Mouse (Mus musculus): ENCODE measurements at regions not wholly inside any gene's neighbourhood (a gene's known extent, or its start where the extent isn't known, plus 50 kb on each side); places are given as distances from the start of the nearest gene placed in this dataset.

DNA sequence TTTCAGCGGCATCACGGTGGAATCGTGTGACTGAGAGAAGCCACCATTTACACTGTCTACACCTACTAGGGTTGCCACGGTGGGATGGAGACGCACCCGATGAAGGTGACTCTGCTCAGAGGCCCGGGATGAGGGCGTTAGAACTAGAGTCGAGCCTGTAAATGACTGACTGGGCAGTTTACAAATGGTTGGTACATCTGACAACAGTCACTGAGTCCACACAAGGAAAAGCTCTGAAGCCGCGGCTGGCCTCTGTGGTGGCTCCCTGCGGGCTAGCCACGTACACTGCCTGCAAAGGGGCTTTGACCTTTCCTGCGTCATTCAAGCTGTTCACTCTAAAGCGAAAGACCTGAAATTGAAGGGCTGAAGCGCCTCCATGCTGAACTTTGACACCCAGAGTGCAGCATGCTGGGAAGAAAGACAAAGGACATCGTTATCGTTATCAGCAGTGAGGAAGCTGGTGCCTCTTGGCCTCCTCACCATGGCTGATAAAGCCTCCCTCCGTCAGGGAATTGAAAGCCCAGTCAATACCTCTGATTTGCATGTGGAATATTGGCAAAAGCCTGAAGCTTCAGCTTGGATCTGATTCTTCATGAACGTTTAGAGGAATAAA, 462.1 kb upstream of the Arglu1 start:
- no peak for DNase-seq (ENCODE audit: low read depth, low spot score)

- no peak for DNase-seq (ENCODE audit: low read depth, low spot score)
Observed at GRCm38 (mm10) chr8:9144362-9144761, 454.0 kb upstream of the Arglu1 start.

GRCm38 (mm10) chr8:9139781-9140180, 449.5 kb upstream of the Arglu1 start:
- DNase-seq (ENCODE audit: low read depth, low spot score), result no peak

DNA sequence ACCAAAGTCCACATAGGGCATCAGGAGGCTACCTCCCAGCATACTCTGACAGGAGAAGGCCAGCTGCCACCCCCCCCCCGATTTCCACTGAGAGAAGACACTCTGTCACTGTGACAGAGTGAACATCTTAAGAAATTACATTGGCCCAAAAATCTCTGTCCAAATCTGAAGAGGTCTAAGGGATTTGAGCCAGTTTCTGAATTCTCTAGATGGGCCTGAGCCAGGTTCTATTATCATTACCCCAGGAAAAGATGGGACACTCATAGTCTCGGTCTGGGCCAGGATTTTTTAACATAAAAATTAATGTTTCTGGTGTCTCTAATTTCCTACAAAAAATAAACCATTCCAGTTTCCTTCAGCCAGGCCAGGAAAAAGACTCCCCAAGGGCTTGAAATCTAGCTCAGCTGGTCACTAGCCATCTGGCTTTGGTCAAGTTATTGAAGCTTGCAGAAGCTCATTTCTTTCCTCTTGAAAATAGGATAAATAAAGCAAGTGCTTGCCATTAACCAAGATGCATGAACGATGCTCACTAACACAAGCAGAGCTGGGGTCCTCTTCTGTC, 448.8 kb upstream of the Arglu1 start:
- DNase-seq (ENCODE audit: low read depth, low spot score), result peak; percentile 47

DNA sequence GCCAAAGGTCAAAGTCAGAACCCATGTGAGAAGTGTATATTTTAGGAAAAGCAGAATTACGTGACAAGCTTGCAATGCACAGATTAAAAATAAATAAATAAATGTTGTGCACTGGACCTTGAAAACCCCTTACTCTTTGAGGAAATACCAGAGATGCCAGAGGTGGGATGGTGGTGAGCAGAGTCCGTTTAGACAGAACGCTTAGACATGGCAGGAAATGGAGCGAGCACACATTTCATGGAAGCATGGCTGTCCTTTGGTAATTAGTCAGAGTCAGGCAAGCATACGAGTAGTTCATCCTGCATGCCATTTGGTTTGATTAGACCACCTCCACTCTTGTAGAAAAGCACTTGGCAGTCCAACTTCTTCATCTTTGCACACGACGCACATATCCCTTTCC, 443.4 kb upstream of the Arglu1 start:
- DNase-seq (ENCODE audit: low read depth, low spot score), result no peak

- DNase-seq (ENCODE audit: low read depth, low spot score), result peak; percentile 38
Observed at GRCm38 (mm10) chr8:9132612-9133218, 442.4 kb upstream of the Arglu1 start.

GRCm38 (mm10) chr8:9131249-9131648, 440.9 kb upstream of the Arglu1 start:
- DNase-seq (ENCODE audit: low read depth, low spot score), result no peak

GRCm38 (mm10) chr8:9124503-9124902, 434.2 kb upstream of the Arglu1 start:
- DNase-seq (ENCODE audit: low read depth, low spot score), result peak; percentile 16

DNA sequence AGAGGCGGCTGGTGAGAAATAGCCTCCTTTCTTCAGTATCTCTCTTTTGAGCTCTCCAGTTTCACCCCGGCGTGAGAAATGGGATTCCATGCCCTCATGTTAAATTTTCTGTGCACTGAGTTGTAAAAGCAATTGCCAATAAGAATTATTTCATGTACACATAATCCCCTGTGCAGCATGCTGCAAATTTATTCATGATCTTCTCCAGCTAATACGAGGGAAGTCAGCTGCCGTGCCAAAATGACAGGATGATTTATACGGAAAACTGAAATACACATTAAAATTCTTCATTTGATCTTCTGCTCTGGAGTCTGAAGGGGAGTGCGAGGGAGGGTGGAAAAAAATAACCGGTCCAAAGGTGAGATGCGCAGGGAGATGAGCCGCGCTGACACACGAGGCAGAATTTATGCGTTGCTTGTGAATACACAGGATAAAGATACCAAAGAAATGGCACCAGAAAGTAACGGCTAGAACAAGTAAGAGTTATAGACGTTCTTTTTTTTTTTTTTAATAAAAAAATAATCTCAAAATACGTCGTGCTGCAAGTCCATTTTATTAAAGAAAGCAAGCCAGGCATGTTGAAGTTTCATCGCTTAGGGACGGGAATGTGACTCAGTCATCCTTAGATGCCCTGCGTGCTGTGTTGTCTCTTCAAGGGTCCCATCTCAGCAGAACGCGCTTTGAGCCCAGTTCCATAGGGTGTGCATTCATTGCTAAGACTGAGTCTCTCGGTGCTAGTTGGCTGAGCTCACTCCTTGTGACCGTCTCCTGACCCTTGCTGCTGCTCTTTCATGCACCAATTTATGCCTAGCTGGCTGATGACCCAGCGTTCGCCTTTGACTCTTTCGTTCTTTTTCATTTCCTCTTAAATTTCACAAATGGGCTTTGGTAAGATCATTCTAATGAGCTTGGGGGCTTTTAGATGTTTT, 427.8 kb upstream of the Arglu1 start:
- DNase-seq (ENCODE audit: low read depth, low spot score), result peak; percentile 16

- no peak for DNase-seq (ENCODE audit: low read depth, low spot score)
Observed at GRCm38 (mm10) chr8:9095980-9096379, 405.7 kb upstream of the Arglu1 start.

DNA sequence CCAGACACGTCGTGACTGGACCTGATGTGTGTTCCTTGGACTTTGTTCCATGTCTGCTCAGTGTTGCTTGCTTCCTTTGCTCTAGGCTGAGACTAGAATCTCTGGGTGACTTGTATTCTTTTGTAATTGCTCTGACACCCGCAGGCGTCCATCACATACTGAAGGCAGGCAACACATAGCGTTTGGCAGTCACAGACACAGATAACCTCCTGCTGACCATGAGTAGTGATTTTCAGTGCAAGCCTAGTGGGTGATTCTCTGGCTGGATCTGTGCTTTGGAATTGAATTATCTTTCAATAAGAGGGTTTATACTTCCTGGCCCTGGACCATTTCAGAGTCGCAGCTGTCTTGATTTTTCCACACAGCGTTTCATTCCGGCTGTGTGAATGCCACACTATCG, 403.7 kb upstream of the Arglu1 start:
- no peak for DNase-seq (ENCODE audit: low read depth, low spot score)

GRCm38 (mm10) chr8:9093356-9093755, 403.0 kb upstream of the Arglu1 start:
- no peak for DNase-seq (ENCODE audit: low read depth, low spot score)

- no peak for DNase-seq (ENCODE audit: low read depth, low spot score)
Observed at GRCm38 (mm10) chr8:9072724-9073123, 382.4 kb upstream of the Arglu1 start.

- no peak for DNase-seq (ENCODE audit: low read depth, low spot score)
Observed at GRCm38 (mm10) chr8:9072286-9072685, 382.0 kb upstream of the Arglu1 start.

DNA sequence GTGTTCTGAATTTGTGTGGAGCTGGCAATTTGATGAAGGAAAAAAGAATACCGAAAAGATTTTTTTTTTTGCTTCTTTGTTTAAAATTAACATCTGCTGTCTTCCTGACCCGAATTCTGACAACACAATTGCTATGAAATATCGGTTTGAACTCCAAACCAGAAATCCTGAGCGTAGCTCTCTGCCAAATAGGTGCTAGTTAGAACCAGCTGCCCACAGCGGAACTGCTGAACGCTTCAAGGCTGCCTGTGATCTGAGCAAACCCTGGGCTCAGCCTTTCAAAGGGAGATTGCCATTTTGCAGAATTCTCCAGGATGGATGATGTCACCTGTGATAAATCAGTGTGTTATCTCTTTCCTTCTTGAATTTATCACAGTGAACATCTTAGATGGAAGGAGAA, 380.6 kb upstream of the Arglu1 start:
- DNase-seq (ENCODE audit: low read depth, low spot score), result peak; percentile 15

DNA sequence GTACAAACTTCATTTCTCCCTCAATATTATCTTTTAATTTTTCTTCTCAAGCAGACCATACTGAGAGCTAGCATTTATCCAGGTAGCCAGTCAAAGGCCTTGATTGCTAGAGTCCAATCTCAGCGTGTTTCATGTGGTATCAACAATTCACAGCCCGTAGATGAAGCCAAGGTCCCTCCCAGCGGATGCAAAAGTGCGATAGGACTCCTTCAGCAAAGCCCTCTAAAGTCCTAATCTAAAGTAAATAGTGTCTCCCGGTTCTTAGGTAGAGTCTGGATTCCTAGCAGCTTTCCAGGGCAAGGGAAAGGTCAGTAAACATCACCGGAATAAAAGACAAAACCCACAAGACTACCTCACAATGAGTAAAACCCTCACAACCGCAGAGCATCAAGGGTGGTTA, 379.5 kb upstream of the Arglu1 start:
- no peak for DNase-seq (ENCODE audit: low read depth, low spot score)

DNA sequence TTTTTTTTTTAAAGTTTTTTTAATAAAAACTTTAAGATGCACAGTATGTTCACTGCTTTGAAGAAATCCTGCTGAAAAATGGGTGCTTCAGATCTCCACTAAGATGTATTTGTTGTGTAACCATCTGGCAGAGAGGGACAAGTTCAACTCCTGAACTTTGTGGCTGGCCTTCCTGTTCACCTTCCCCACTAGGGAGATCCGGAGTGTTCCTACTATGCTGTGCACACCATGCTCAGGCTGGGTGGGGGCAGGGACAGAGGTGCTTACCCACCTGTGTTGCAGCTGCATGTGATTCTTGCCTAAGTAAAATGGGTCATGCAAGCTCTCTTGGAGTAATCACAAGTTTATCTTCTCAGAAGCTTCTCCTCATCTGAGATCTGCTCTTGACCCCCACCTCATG, 377.4 kb upstream of the Arglu1 start:
- no peak for DNase-seq (ENCODE audit: low read depth, low spot score)

DNA sequence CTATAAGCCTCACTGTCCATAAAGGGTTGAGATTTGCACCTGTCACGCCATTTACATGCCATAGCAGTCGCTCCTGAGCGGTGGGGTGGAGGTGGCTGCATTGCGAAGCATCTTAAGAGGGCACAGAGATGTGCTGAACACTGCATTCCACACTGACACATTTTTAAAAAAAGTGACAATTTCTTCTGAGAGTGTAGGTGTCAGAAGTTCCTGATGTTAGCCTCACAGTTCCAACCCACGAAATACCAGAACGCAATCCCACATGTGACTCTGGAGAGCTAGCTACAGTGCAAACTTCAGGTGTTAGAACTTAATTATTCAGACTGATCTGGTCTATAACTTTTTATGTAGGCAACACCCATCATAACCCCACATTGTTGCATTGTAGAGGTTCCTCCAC, 369.8 kb upstream of the Arglu1 start:
- peak; percentile 64 for DNase-seq (ENCODE audit: low read depth, low spot score)

DNA sequence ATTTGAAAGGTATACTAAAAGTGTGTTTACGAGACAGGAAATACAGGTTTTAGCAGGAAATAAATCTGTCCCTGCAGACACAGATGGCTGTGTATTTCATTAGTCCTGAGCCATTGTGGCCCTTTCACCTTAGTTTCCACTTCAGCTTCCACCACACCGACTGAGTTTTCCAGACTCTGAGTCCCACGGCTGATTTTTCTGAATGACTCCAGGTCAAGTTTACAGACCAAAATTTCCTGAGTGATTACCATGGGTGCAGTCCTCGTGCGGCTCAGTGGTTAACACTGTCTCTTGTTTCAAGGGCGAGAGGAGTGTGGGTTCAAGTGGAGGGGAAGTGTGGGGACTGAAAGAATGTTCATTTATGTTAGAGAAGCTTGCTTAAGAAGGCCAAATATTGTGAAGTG, 365.1 kb upstream of the Arglu1 start:
- DNase-seq (ENCODE audit: low read depth, low spot score), result no peak

DNA sequence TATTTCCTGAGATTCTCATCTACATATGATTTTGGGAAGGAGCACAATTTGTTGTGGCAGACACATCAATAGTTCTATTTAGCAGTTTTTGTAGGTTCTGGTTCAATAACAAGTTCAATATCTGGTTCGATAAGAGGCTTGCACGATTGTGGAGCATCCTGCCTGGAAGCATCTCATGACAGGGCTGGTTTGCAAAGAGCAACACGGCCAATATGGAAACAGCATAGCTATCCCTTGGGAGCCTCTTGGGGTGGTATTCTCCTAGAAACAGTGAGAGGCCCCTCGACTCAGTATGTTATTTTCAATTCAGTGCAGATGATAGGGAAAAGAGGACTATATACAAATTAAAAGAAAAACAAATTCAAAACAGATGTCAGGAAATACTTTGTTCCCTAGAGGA, 364.5 kb upstream of the Arglu1 start:
- no peak for DNase-seq (ENCODE audit: low read depth, low spot score)

GRCm38 (mm10) chr8:9051699-9052098, 361.4 kb upstream of the Arglu1 start:
- DNase-seq (ENCODE audit: low read depth, low spot score), result peak; percentile 29

- peak; percentile 33 for DNase-seq (ENCODE audit: low read depth, low spot score)
Observed at GRCm38 (mm10) chr8:9050740-9051475, 360.6 kb upstream of the Arglu1 start.
